Mouse (Mus musculus) cerebellum, postnatal 14 days (tissue): Measurements from ENCODE around the gene Lamc3.
"Not testable (repeated sequence)": the region's sequence is repeated elsewhere in the genome, so short reads cannot be mapped to it uniquely, and the experiment has no call there.

Source experiments
- DNase-seq, 2 experiments: peaks; one replicate each; pipeline ENCODE4 v3.0.0; 2021; ENCODE audit warnings: mixed read lengths in 2 of 2

The Lamc3 gene

GRCm38 (mm10) chr2:31878610-31879009 lies 8.5 kb upstream of the Lamc3 start:
- DNase-seq = no peak

- no peak for DNase-seq
Measured at GRCm38 (mm10) chr2:31880868-31881267, 6.2 kb upstream of the Lamc3 start.

- DNase-seq = no peak
Measured at GRCm38 (mm10) chr2:31883061-31883460, 4.0 kb upstream of the Lamc3 start.

GRCm38 (mm10) chr2:31884806-31885205 lies 2.3 kb upstream of the Lamc3 start:
- DNase-seq = peak; percentile 44 to 68

GRCm38 (mm10) chr2:31888871-31889270 lies 1.8 kb downstream of the Lamc3 start:
- no peak for DNase-seq

GRCm38 (mm10) chr2:31891219-31891618 lies 4.1 kb downstream of the Lamc3 start:
- DNase-seq = no peak

GRCm38 (mm10) chr2:31893110-31893669 lies 6.1 kb downstream of the Lamc3 start:
- no peak for DNase-seq

- no peak for DNase-seq
Measured at GRCm38 (mm10) chr2:31894221-31894870, 7.3 kb downstream of the Lamc3 start.

GRCm38 (mm10) chr2:31900932-31901331 lies 13.8 kb downstream of the Lamc3 start:
- no peak for DNase-seq

GRCm38 (mm10) chr2:31901659-31902362 lies 14.7 kb downstream of the Lamc3 start:
- no peak for DNase-seq

GRCm38 (mm10) chr2:31904089-31904488 lies 17.0 kb downstream of the Lamc3 start:
- DNase-seq = no peak

GRCm38 (mm10) chr2:31904622-31905021 lies 17.5 kb downstream of the Lamc3 start:
- peak in 1 of 2 experiments; percentile 42 for DNase-seq

GRCm38 (mm10) chr2:31905682-31906081 lies 18.6 kb downstream of the Lamc3 start:
- DNase-seq = no peak

- DNase-seq = no peak
Measured at GRCm38 (mm10) chr2:31906407-31906806, 19.3 kb downstream of the Lamc3 start.

- peak; percentile 54 to 70 for DNase-seq
Measured at GRCm38 (mm10) chr2:31912575-31912974, 25.5 kb downstream of the Lamc3 start.

- DNase-seq = not testable (repeated sequence)
Measured at GRCm38 (mm10) chr2:31914213-31914612, 27.1 kb downstream of the Lamc3 start.

GRCm38 (mm10) chr2:31915112-31915511 lies 28.0 kb downstream of the Lamc3 start:
- peak; percentile 88 to 94 for DNase-seq

- DNase-seq = peak; percentile 42 to 57
Measured at GRCm38 (mm10) chr2:31917636-31918035, 30.5 kb downstream of the Lamc3 start.

- no peak for DNase-seq
Measured at GRCm38 (mm10) chr2:31923645-31924044, 36.6 kb downstream of the Lamc3 start.

GRCm38 (mm10) chr2:31924811-31925210 lies 37.7 kb downstream of the Lamc3 start:
- DNase-seq = peak; percentile 38

- no peak for DNase-seq
Measured at GRCm38 (mm10) chr2:31925936-31926335, 38.8 kb downstream of the Lamc3 start.

GRCm38 (mm10) chr2:31929664-31930063 lies 42.6 kb downstream of the Lamc3 start:
- no peak for DNase-seq

GRCm38 (mm10) chr2:31934551-31934950 lies 47.5 kb downstream of the Lamc3 start:
- DNase-seq = no peak

- DNase-seq = no peak
Measured at GRCm38 (mm10) chr2:31935054-31935453, 48.0 kb downstream of the Lamc3 start.
